Mouse (Mus musculus) liver, embryonic 12.5 days (tissue): ENCODE data around the gene Tnrc6a. TPM values are rescaled to one million over a fixed set of nuclear protein-coding genes. Genes with fewer than 3 reads are reported as not detected.
A peak's percentile ranks its signal among the peaks of the same experiment; 100 is the strongest.

Source experiments
- ATAC-seq: fragments of 200-750 bp; cut with Nextera tagmentation; 2 replicates; pipeline ENCODE4 v1.8.0; 2017; ENCODE audit warnings: moderate number of reproducible peaks, mild to moderate bottlenecking, moderate library complexity
- H3K27ac ChIP-seq: fragments of 300-500 bp; sonication (generic); 2 replicates; pipeline ENCODE4 v1.5.1; 2016; ENCODE audit warnings: mild to moderate bottlenecking
- H3K27me3 ChIP-seq: fragments of 300-500 bp; sonication (generic); replicated peaks from 2 replicates; pipeline ENCODE4 v1.6.1; 2016; ENCODE audit warnings: mild to moderate bottlenecking, moderate library complexity
- H3K36me3 ChIP-seq: fragments of 300-500 bp; sonication (generic); 2 replicates; pipeline ENCODE4 v1.6.1; 2016; ENCODE audit warnings: mild to moderate bottlenecking, moderate library complexity
- H3K4me1 ChIP-seq: fragments of 300-500 bp; sonication (generic); 2 replicates; pipeline ENCODE4 v1.6.1; 2016
- H3K4me2 ChIP-seq: fragments of 300-500 bp; sonication (generic); 2 replicates; pipeline ENCODE4 v1.6.1; 2016; ENCODE audit warnings: mild to moderate bottlenecking, moderate library complexity
- H3K4me3 ChIP-seq: fragments of 300-500 bp; sonication (generic); 2 replicates; pipeline ENCODE4 v1.5.1; 2016; ENCODE audit warnings: mild to moderate bottlenecking, moderate library complexity
- H3K9ac ChIP-seq: fragments of 300-500 bp; sonication (generic); 2 replicates; pipeline ENCODE4 v1.6.1; 2016; ENCODE audit warnings: mild to moderate bottlenecking, moderate library complexity
- H3K9me3 ChIP-seq: fragments of 300-500 bp; sonication (generic); replicated peaks from 2 replicates; pipeline ENCODE4 v1.6.1; 2016; ENCODE audit warnings: mild to moderate bottlenecking, moderate library complexity
- whole genome bisulfite sequencing: fragments of 180-500 bp; shearing (Covaris S2); methylation state at CpG from one replicate; pipeline ENCODE4 v1.1.7; 2016; ENCODE audit not compliant: insufficient replicate concordance; 5-methylcytosine and 5-hydroxymethylcytosine counted together
- polyA plus RNA-seq: library from polyadenylated mRNA; unstranded; fragments of >200 nt; fragmentation: Nextera tagmentation; extraction: Ambion mirVana; gene quantifications from 2 replicates; pipeline ENCODE4 v1.2.1, GENCODE M21; 2016

Gene Tnrc6a
- polyA plus RNA-seq, 1 experiment from 2014 or later, result 24.7 TPM

- ATAC-seq, result no peak
- peaks cover 24% of the 10 kb centered on the region for H3K4me1 ChIP-seq
Measured at GRCm38 (mm10) chr7:123106326-123106725, 17.4 kb upstream of the Tnrc6a start.

GRCm38 (mm10) chr7:123108058-123109055 lies 15.3 kb upstream of the Tnrc6a start:
- H3K9ac ChIP-seq, result no peak overlapping the region
- H3K4me3 ChIP-seq, result no peak overlapping the region
- no peak overlapping the region for H3K27ac ChIP-seq
- 45% methylated on average over 13 of the region's 13 CpGs for WGBS
- H3K4me1 ChIP-seq, result peaks cover 24% of the 10 kb centered on the region
- H3K4me2 ChIP-seq, result no peak overlapping the region
- no peaks in the 10 kb centered on the region for H3K27me3 ChIP-seq
- H3K9me3 ChIP-seq, result no peaks in the 10 kb centered on the region
- ATAC-seq, result 0 out of 2 replicates have a peak, but pooled peaks have one; percentile 27
- H3K36me3 ChIP-seq, result no peaks in the 10 kb centered on the region

More at GRCm38 (mm10) chr7:123106326-123106725, 17.4 kb upstream of the Tnrc6a start:
- 84% methylated on average over 2 of the region's 2 CpGs for WGBS
- no peak overlapping the region for H3K4me2 ChIP-seq
- no peaks in the 10 kb centered on the region for H3K27me3 ChIP-seq
- H3K36me3 ChIP-seq, result no peaks in the 10 kb centered on the region
- no peak overlapping the region for H3K9ac ChIP-seq
- no peak overlapping the region for H3K27ac ChIP-seq
- H3K9me3 ChIP-seq, result no peaks in the 10 kb centered on the region
- no peak overlapping the region for H3K4me3 ChIP-seq

- H3K9ac ChIP-seq, result no peak overlapping the region
- no peak; the same call in 1 of the 2 replicates for ATAC-seq
- WGBS, result 68% methylated on average over 7 of the region's 7 CpGs
Measured at GRCm38 (mm10) chr7:123109361-123110000, 14.2 kb upstream of the Tnrc6a start.

GRCm38 (mm10) chr7:123110135-123110534 lies 13.6 kb upstream of the Tnrc6a start:
- H3K36me3 ChIP-seq, result no peaks in the 10 kb centered on the region
- no peak overlapping the region for H3K9ac ChIP-seq
- H3K4me2 ChIP-seq, result peak overlapping the region; percentile 8; the same call in 1 of the 2 replicates
- H3K4me3 ChIP-seq, result no peak overlapping the region
- WGBS, result 44% methylated on average over 3 of the region's 3 CpGs
- H3K9me3 ChIP-seq, result no peaks in the 10 kb centered on the region
- H3K27me3 ChIP-seq, result no peaks in the 10 kb centered on the region
- 0 out of 2 replicates have a peak overlapping the region, but pooled peaks have one; percentile 43 for H3K27ac ChIP-seq
- H3K4me1 ChIP-seq, result peaks cover 24% of the 10 kb centered on the region
- ATAC-seq, result no peak

More at GRCm38 (mm10) chr7:123109361-123110000, 14.2 kb upstream of the Tnrc6a start:
- Histone ChIP-seq H3K27me3 (no peaks in the 10 kb centered on the region), H3K4me1 (peaks cover 24% of the 10 kb centered on the region), H3K27ac (no peak overlapping the region), H3K4me3 (no peak overlapping the region), H3K36me3 (no peaks in the 10 kb centered on the region), H3K4me2 (no peak overlapping the region), H3K9me3 (no peaks in the 10 kb centered on the region)

- WGBS, result 77% methylated on average over 6 of the region's 6 CpGs
- H3K27me3 ChIP-seq, result no peaks in the 10 kb centered on the region
- H3K9me3 ChIP-seq, result no peaks in the 10 kb centered on the region
- no peak for ATAC-seq
- H3K9ac ChIP-seq, result no peak overlapping the region
- no peak overlapping the region for H3K4me3 ChIP-seq
- H3K27ac ChIP-seq, result no peak overlapping the region
- H3K4me2 ChIP-seq, result no peak overlapping the region
- peaks cover 25% of the 10 kb centered on the region for H3K4me1 ChIP-seq
- H3K36me3 ChIP-seq, result no peaks in the 10 kb centered on the region
Measured at GRCm38 (mm10) chr7:123113590-123113989, 10.1 kb upstream of the Tnrc6a start.

GRCm38 (mm10) chr7:123116799-123117198 lies 6.9 kb upstream of the Tnrc6a start:
- Histone ChIP-seq H3K27me3 (no peaks in the 10 kb centered on the region), H3K9me3 (no peaks in the 10 kb centered on the region), H3K4me2 (no peak overlapping the region), H3K27ac (no peak overlapping the region), H3K4me1 (peaks cover 8% of the 10 kb centered on the region), H3K9ac (no peak overlapping the region), H3K36me3 (no peaks in the 10 kb centered on the region), H3K4me3 (no peak overlapping the region)
- WGBS, result 29% methylated on average over 12 of the region's 12 CpGs
- ATAC-seq, result peak; percentile 44; the same call in 1 of the 2 replicates

- Histone ChIP-seq H3K27ac (no peak overlapping the region), H3K4me2 (no peak overlapping the region), H3K27me3 (no peaks in the 10 kb centered on the region), H3K9ac (no peak overlapping the region), H3K36me3 (no peaks in the 10 kb centered on the region), H3K4me3 (no peak overlapping the region), H3K9me3 (no peaks in the 10 kb centered on the region), H3K4me1 (peaks cover 8% of the 10 kb centered on the region)
- ATAC-seq, result no peak
- WGBS, result 52% methylated on average over 4 of the region's 4 CpGs
Measured at GRCm38 (mm10) chr7:123117209-123117608, 6.5 kb upstream of the Tnrc6a start.

GRCm38 (mm10) chr7:123120516-123120915 lies 3.2 kb upstream of the Tnrc6a start:
- ATAC-seq, result no peak

GRCm38 (mm10) chr7:123124299-123124716 lies 623 bp downstream of the Tnrc6a start:
- Histone ChIP-seq H3K36me3 (peaks cover 23% of the 10 kb centered on the region), H3K27ac (peak overlapping the region; percentile 91), H3K27me3 (no peaks in the 10 kb centered on the region), H3K4me2 (peak overlapping the region; percentile 72), H3K9me3 (no peaks in the 10 kb centered on the region), H3K9ac (peak overlapping the region; percentile 95), H3K4me1 (peaks cover 41% of the 10 kb centered on the region), H3K4me3 (peak overlapping the region; percentile 92)
- peak; percentile 77 for ATAC-seq
- WGBS, result 6% methylated on average over 36 of the region's 45 CpGs

More at GRCm38 (mm10) chr7:123120516-123120915, 3.2 kb upstream of the Tnrc6a start:
- H3K4me3 ChIP-seq, result no peak overlapping the region
- H3K9me3 ChIP-seq, result no peaks in the 10 kb centered on the region
- no peak overlapping the region for H3K4me2 ChIP-seq
- H3K4me1 ChIP-seq, result peaks cover 19% of the 10 kb centered on the region
- H3K9ac ChIP-seq, result no peak overlapping the region
- 70% methylated on average over 7 of the region's 7 CpGs for WGBS
- H3K27ac ChIP-seq, result no peak overlapping the region
- H3K27me3 ChIP-seq, result no peaks in the 10 kb centered on the region
- H3K36me3 ChIP-seq, result no peaks in the 10 kb centered on the region

GRCm38 (mm10) chr7:123124735-123125181 lies 1.1 kb downstream of the Tnrc6a start:
- Histone ChIP-seq H3K9me3 (no peaks in the 10 kb centered on the region), H3K27ac (peak overlapping the region; percentile 91), H3K27me3 (no peaks in the 10 kb centered on the region), H3K9ac (peak overlapping the region; percentile 95), H3K4me1 (peaks cover 43% of the 10 kb centered on the region), H3K4me3 (peak overlapping the region; percentile 92), H3K36me3 (peaks cover 25% of the 10 kb centered on the region), H3K4me2 (peak overlapping the region; percentile 72)
- 1% methylated on average over 16 of the region's 16 CpGs for WGBS
- ATAC-seq, result no peak

GRCm38 (mm10) chr7:123126056-123126455 lies 2.4 kb downstream of the Tnrc6a start:
- peaks cover 56% of the 10 kb centered on the region for H3K4me1 ChIP-seq
- no peak overlapping the region for H3K9ac ChIP-seq
- no peak overlapping the region for H3K4me2 ChIP-seq
- no peak overlapping the region for H3K27ac ChIP-seq
- 67% methylated on average over 4 of the region's 4 CpGs for WGBS
- ATAC-seq, result no peak
- no peaks in the 10 kb centered on the region for H3K9me3 ChIP-seq
- no peaks in the 10 kb centered on the region for H3K27me3 ChIP-seq
- peaks cover 33% of the 10 kb centered on the region for H3K36me3 ChIP-seq
- H3K4me3 ChIP-seq, result no peak overlapping the region

GRCm38 (mm10) chr7:123127301-123127700 lies 3.6 kb downstream of the Tnrc6a start:
- H3K4me1 ChIP-seq, result peaks cover 66% of the 10 kb centered on the region
- no peak overlapping the region for H3K9ac ChIP-seq
- ATAC-seq, result no peak
- H3K27ac ChIP-seq, result no peak overlapping the region
- no peak overlapping the region; the same call in 1 of the 2 replicates for H3K4me2 ChIP-seq
- no peaks in the 10 kb centered on the region for H3K27me3 ChIP-seq
- H3K36me3 ChIP-seq, result peaks cover 43% of the 10 kb centered on the region
- 75% methylated on average over 1 of the region's 1 CpGs for WGBS
- no peaks in the 10 kb centered on the region for H3K9me3 ChIP-seq
- no peak overlapping the region for H3K4me3 ChIP-seq
